Mouse (Mus musculus): ENCODE data around the gene Mob1b.

The Mob1b gene

GRCm38 (mm10) chr5:88785059-88785458 lies 64.4 kb downstream of the Mob1b start:
- DNase-seq (ENCODE audit: low spot score) = no peak

DNA sequence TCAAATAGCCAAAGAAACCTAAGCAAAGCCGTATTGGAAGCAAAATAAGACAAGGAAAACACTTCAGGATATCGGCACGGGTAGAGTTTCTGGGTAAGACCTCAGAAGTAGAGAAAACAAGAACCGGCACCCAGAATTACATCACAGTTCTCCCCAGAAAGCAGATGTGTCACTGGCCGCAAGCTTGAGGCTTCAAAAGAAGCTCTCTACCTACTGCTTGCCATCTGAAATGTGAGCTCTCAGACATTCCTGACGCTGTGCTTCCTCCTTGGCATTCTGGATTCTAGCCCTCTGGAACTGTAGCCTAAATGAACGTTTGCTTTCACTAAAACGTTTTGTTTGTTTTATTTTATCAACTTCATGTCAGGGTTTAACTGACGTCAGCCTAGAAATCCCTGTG lies 70.0 kb downstream of the Mob1b start:
- DNase-seq (ENCODE audit: low spot score) = no peak

- peak; percentile 29 for DNase-seq (ENCODE audit: low spot score)
Measured at GRCm38 (mm10) chr5:88791256-88792245, 70.9 kb downstream of the Mob1b start.

DNA sequence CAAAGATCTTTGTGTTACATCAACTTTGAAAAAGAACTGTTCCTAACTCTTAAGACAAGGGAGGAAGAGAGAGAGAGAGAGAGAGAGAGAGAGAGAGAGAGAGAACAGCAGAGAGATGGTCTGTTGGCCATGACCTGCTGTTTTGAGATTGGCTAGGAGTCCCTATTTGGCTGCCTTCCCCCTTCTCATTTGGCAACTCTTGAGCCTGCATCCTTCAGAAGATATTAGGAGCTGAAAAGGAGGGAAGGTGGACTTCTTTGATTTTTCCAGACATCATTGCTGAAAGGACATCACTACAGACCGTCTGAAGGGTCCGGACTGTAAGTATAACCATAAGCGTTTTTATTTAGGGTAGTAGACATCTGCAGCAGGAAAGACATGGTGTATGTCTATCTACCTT lies 73.0 kb downstream of the Mob1b start:
- no peak for DNase-seq (ENCODE audit: low spot score)

GRCm38 (mm10) chr5:88795910-88796584 lies 75.4 kb downstream of the Mob1b start:
- DNase-seq (ENCODE audit: low spot score) = no peak

- no peak for DNase-seq (ENCODE audit: low spot score)
Measured at GRCm38 (mm10) chr5:88796588-88796987, 75.9 kb downstream of the Mob1b start.

GRCm38 (mm10) chr5:88797121-88797520 lies 76.5 kb downstream of the Mob1b start:
- no peak for DNase-seq (ENCODE audit: low spot score)

DNA sequence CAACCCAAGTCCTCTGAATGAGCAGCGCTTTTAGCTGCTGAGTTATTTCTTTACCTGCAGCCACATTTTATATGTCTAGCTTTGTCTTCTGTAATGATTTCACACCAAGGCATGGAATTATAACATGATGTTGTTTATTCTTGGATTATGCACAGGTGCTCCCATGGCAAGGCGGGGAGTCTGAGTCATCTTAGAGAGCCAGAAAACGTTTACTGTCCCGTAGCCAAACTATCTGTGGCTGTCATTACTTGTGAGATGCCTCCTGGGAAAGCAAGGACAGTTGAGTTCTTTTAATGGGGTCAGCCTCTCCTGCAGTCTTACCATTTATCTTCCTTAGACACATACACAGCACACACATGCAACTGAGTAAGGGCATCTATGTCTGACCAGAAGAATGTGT lies 85.0 kb downstream of the Mob1b start:
- DNase-seq (ENCODE audit: low spot score) = no peak

DNA sequence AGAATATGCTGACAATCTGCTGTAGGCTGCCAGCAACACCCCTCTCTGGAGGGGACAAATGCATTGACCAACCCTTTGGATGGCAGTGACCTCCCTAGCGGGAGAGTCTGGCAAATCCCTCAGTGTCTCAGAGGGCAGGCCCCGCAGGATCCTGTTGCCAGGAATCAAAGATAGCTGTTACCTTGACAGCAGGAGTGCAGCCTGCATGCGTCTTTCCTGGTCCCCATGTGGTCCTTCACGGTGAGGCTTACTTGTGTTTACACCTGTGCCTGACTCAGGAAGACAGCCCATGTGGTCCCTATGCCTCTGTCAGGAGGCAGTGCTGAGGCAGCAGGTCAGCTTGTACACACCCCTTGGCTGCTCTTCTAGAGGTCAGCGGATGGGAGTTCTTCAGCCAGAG lies 85.6 kb downstream of the Mob1b start:
- no peak for DNase-seq (ENCODE audit: low spot score)

- no peak for DNase-seq (ENCODE audit: low spot score)
Measured at GRCm38 (mm10) chr5:88807342-88807741, 86.7 kb downstream of the Mob1b start.

DNA sequence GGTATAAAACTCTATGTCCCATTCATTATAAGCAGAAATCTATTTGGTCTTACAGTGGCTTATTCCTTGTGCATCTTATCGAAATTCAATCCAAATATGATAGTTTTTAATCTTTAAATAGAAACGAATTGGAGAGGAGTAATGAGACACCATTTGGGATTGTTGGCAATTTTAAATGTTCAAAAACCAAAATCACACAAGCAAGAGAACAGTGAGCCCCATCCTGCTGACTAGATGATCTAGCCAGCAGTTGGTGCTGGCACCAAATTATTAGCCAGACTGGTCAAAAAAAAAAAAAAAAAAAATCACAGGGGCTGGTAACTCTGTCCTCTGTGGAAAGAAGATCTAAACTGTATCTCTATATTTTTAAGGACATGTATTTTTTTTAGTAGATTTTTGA lies 92.5 kb downstream of the Mob1b start:
- DNase-seq (ENCODE audit: low spot score) = no peak
